In genomic region chr9:59955199-59955598, GRCm38 (mm10) we compare ENCODE assay signal across 30 mouse cellular contexts. TPM values are rescaled to one million over a fixed set of nuclear protein-coding genes. Genes with fewer than 3 reads are reported as not detected.
DNase-seq lines count a peak whose midpoint lies in the region; ATAC-seq and TF ChIP-seq lines count a peak whose summit lies in the region.
"Had no signal": no experiment of that assay in that cellular context is flagged by ENCODE, and none has a peak within 500 bp of the region (broad histone marks: within the 10 kb centered on the region; RNA-seq: fewer than 3 reads in every experiment).

No protein-coding gene starts in this region.

- no peaks in the 10 kb centered on the region for H3K36me3 ChIP-seq in heart, embryonic 14.5 days (ENCODE audit: control insufficient read depth, insufficient read depth, low read length)
- H3K36me3 ChIP-seq in lung, embryonic 14.5 days (ENCODE audit: insufficient read depth), result no peaks in the 10 kb centered on the region
- H3K36me3 ChIP-seq in myocyte (ENCODE audit: control insufficient read depth, insufficient read depth), result no peaks in the 10 kb centered on the region
- H3K36me3 ChIP-seq: embryonic facial prominence, embryonic 12.5 days; forebrain, embryonic 15.5 days; G1E; hindbrain, embryonic 15.5 days; midbrain, embryonic 10.5 days had no signal

- peak overlapping the region; percentile 70 to 75; a peak in 3 of 4 replicates for H3K27ac ChIP-seq in heart, embryonic 14.5 days (replicated peaks in 1 of 2; ENCODE audit: control insufficient read depth in 1 of 2, insufficient read depth in 1 of 2, low read depth in 2 of 2, low read length in 2 of 2)
- peak overlapping the region; percentile 33; the same call in 1 of the 2 replicates for H3K27ac ChIP-seq in lung, embryonic 14.5 days (ENCODE audit: low read depth)
- H3K27ac ChIP-seq: embryonic facial prominence, embryonic 12.5 days; forebrain, embryonic 15.5 days; hindbrain, embryonic 15.5 days; layer of hippocampus, adult 2 months; midbrain, embryonic 10.5 days had no signal

- no peak for ATAC-seq in heart, embryonic 14.5 days (ENCODE audit: insufficient number of reproducible peaks, insufficient read depth, low FRiP score, low read depth)
- no peak for ATAC-seq in lung, embryonic 14.5 days (ENCODE audit: insufficient read depth)
- ATAC-seq: forebrain, embryonic 15.5 days; lung, postnatal 0 days; midbrain, embryonic 16.5 days; Patski had no signal

- H3K4me1 ChIP-seq in heart, embryonic 14.5 days (ENCODE audit: control insufficient read depth in 2 of 2, insufficient read depth in 2 of 2, low read length in 2 of 2), result peaks cover 13 to 14% of the 10 kb centered on the region in 2 experiments
- H3K4me1 ChIP-seq in lung, embryonic 14.5 days (ENCODE audit: insufficient read depth), result peaks cover 6% of the 10 kb centered on the region
- H3K4me1 ChIP-seq: forebrain, embryonic 15.5 days; hindbrain, embryonic 15.5 days had no signal

- DNase-seq in heart, postnatal 4 days, result no peak
- DNase-seq in lung, embryonic 14.5 days, result no peak
- DNase-seq in lung, postnatal 10 days, result no peak
- DNase-seq in thymus, postnatal 25 days, result no peak
- no peak for DNase-seq in liver
- DNase-seq: B cell, adult 2 months; cerebellum, adult 11 months had no signal

- WGBS in heart, embryonic 14.5 days, result 43% methylated on average over 3 of the region's 3 CpGs
- 39% methylated on average over 3 of the region's 3 CpGs for WGBS in lung, embryonic 14.5 days

- no peaks in the 10 kb centered on the region for H3K9me3 ChIP-seq in heart, embryonic 14.5 days (ENCODE audit: control insufficient read depth, low read length)
- H3K9me3 ChIP-seq in lung, embryonic 14.5 days (ENCODE audit: low read depth, low read length), result no peaks in the 10 kb centered on the region
- H3K9me3 ChIP-seq: embryonic facial prominence, embryonic 12.5 days; forebrain, embryonic 15.5 days; G1E; hindbrain, embryonic 15.5 days; midbrain, embryonic 10.5 days had no signal

- H3K9ac ChIP-seq in heart, embryonic 14.5 days (ENCODE audit: low read length), result no peak overlapping the region; the same call in 1 of the 2 replicates
- no peak overlapping the region for H3K9ac ChIP-seq in lung, embryonic 14.5 days
- H3K9ac ChIP-seq: forebrain, embryonic 15.5 days; hindbrain, embryonic 15.5 days had no signal

- no peak for TF ChIP-seq POLR2A in myocyte (IDR thresholded peaks at IDR 0.05; ENCODE audit: insufficient read length, low read depth)

- H3K79me2 ChIP-seq in myocyte (ENCODE audit: control insufficient read depth, insufficient read depth), result no peaks in the 10 kb centered on the region

- no peak overlapping the region for H3ac ChIP-seq in myocyte (ENCODE audit: control insufficient read depth, insufficient read length)

- TF ChIP-seq CTCF in lung, embryonic 14.5 days (IDR thresholded peaks at IDR 0.05; ENCODE audit: low read depth), result no peak

- no peak overlapping the region for H3K4me3 ChIP-seq in heart, embryonic 14.5 days (ENCODE audit: control insufficient read depth in 1 of 2, insufficient read depth in 1 of 2, low read depth in 1 of 2, low read length in 2 of 2)
- no peak overlapping the region for H3K4me3 ChIP-seq in lung, embryonic 14.5 days (ENCODE audit: low read depth, low read length)
- H3K4me3 ChIP-seq in myocyte, result no peak overlapping the region
- H3K4me3 ChIP-seq: embryonic facial prominence, embryonic 12.5 days; forebrain, embryonic 15.5 days; hindbrain, embryonic 15.5 days; layer of hippocampus, adult 2 months; midbrain, embryonic 10.5 days had no signal

- H3K4me2 ChIP-seq in heart, embryonic 14.5 days (ENCODE audit: low read length), result peak overlapping the region; percentile 19; the same call in 1 of the 2 replicates
- no peak overlapping the region for H3K4me2 ChIP-seq in lung, embryonic 14.5 days
- peak overlapping the region; percentile 41 for H3K4me2 ChIP-seq in myocyte (ENCODE audit: low read depth)
- H3K4me2 ChIP-seq: forebrain, embryonic 15.5 days; hindbrain, embryonic 15.5 days had no signal

- H3K27me3 ChIP-seq in heart, embryonic 14.5 days (ENCODE audit: control insufficient read depth, insufficient read depth, low read length), result no peaks in the 10 kb centered on the region
- no peaks in the 10 kb centered on the region for H3K27me3 ChIP-seq in lung, embryonic 14.5 days (ENCODE audit: insufficient read depth, low read length)
- H3K27me3 ChIP-seq in myocyte (ENCODE audit: control insufficient read depth, insufficient read depth, insufficient read length), result peaks cover 13% of the 10 kb centered on the region
- H3K27me3 ChIP-seq: CH12.LX; embryonic facial prominence, embryonic 12.5 days; forebrain, embryonic 15.5 days; hindbrain, embryonic 15.5 days; Patski had no signal

TF ChIP-seq in myocyte, 11 proteins besides CTCF, POLR2A, EP300 and RAD21:
- peak; percentile 24 for TF ChIP-seq TCF12 (IDR thresholded peaks at IDR 0.05; ENCODE audit: insufficient read depth, poor library complexity, severe bottlenecking)
- no peak for TF ChIP-seq TCF3 (IDR thresholded peaks at IDR 0.05; ENCODE audit: insufficient read length, low read depth)
- no peak for TF ChIP-seq REST (IDR thresholded peaks at IDR 0.05; ENCODE audit: insufficient read depth, insufficient read length)
- peak in 2 of 3 experiments; percentile 10 to 61 for TF ChIP-seq MYOD1 (IDR thresholded peaks at IDR 0.05; ENCODE audit: control insufficient read depth in 1 of 3, insufficient read length in 2 of 3, low read depth in 2 of 3)
- peak in 2 of 3 experiments; percentile 31 to 50 for TF ChIP-seq MYOG (IDR thresholded peaks at IDR 0.05; ENCODE audit: control insufficient read depth in 1 of 3, insufficient read depth in 1 of 3, insufficient read length in 2 of 3, low read depth in 2 of 3)

RNA-seq across cellular contexts. Expression of gene Nr2e3, which starts 5.3 kb away (rescaled TPM):
- not detected in 2 replicates for polyA plus RNA-seq in heart, embryonic 14.5 days (2014; fragmentation: Nextera tagmentation; extraction: Ambion mirVana)
- not detected for total RNA-seq in heart, postnatal 4 days (2021)
- not detected in 2 replicates for polyA plus RNA-seq in lung, embryonic 14.5 days (2014; fragmentation: Nextera tagmentation; extraction: Ambion mirVana)
- not detected for polyA plus RNA-seq in myocyte (2012; fragmentation: generic; extraction: Trizol)
- total RNA-seq: adrenal gland, adult 18-20 months; adrenal gland, postnatal 4 days; gastrocnemius, adult 8-10 months; hematopoietic stem cell, adult 5-6 weeks; layer of hippocampus, adult 2 months; layer of hippocampus, postnatal 25 days; left cerebral cortex, postnatal 10 days; liver, adult 2 months had no signal
- polyA plus RNA-seq: cortical plate, adult 2 months; forebrain, embryonic 15.5 days; G1E; gonadal fat pad, adult 2 months; hindbrain, embryonic 15.5 days; kidney, embryonic 14.5 days; liver, adult 2 months; lung, postnatal 0 days; midbrain, embryonic 10.5 days; midbrain, embryonic 16.5 days; neural tube, embryonic 14.5 days; Patski had no signal
